Mouse (Mus musculus) monocyte, adult 5-6 weeks (primary cell): Measurements from ENCODE around the gene Scube3. TPM values are rescaled to one million over a fixed set of nuclear protein-coding genes. Genes with fewer than 3 reads are reported as not detected.

Experiments used
- ATAC-seq: fragments of 153-309, 156-312 bp; replicated peaks from 2 replicates; pipeline ENCODE4 v1.8.0; 2017; ENCODE audit warnings: mild to moderate bottlenecking; ENCODE audit not compliant: low TSS enrichment, insufficient number of reproducible peaks, severe bottlenecking, poor library complexity, low FRiP score
- total RNA-seq: library from RNA; stranded (forward); fragments of 200-1000, 200-491, 200-594 nt; gene quantifications from 3 replicates; pipeline ENCODE4 v1.2.3, GENCODE M21; 2017

Scube3 gene
- total RNA-seq, 1 experiment from 2014 or later, result under 0.01 TPM

GRCm38 (mm10) chr17:28161310-28161881 is 19.5 kb downstream of the Scube3 start:
- no peak for ATAC-seq

DNA sequence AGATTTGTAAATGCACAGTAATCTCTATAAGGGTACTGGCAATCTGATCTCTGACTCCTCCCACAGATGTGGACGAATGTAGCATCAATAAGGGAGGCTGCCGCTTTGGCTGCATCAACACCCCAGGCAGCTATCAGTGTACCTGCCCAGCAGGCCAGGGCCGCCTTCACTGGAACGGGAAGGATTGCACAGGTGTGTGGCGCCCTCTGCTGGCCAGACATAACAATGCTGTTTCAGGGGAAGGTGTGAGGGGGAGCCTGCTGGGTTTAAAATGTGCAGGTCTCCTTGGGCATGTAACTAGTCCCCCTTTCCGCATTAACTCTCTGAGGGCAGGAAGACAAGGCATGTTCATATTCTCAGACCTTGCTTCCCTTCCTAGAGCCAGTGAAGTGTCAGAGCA is 21.7 kb downstream of the Scube3 start:
- ATAC-seq, result peak; percentile 80

GRCm38 (mm10) chr17:28170460-28171305 is 28.7 kb downstream of the Scube3 start:
- ATAC-seq, result no peak

GRCm38 (mm10) chr17:28172690-28173089 is 30.7 kb downstream of the Scube3 start:
- ATAC-seq, result no peak

- peak; percentile 48 for ATAC-seq
These were observed 35.0 kb downstream of the Scube3 start, which contains the start of gene Zfp523 for GRCm38 (mm10) chr17:28176775-28177539. Zfp523 (plus strand) TSS chr17:28177129.

DNA sequence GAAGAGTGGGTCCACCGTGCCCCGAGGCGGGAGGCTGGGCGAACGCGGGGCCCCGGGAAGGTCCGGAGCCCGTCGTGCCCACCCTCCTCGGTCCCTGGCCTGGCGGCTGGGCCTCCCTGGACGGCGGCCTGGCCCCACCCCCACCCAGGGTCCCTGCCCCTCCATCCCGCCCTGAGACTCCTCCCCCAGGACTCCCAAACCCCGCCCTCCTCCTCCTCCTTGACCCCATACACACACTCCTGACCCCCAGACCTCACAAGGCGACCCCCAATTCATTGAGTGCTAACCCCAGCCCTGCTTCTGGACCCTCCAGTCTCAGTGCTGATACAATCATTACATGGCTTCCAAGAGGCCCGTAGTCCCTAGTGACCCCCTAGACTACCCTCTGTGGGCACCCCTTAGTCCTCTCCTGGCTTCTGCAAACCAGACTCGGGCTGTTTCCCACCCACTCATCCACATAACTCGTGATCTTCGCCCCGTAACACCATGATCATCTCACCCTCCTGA is 35.7 kb downstream of the Scube3 start:
- no peak for ATAC-seq

DNA sequence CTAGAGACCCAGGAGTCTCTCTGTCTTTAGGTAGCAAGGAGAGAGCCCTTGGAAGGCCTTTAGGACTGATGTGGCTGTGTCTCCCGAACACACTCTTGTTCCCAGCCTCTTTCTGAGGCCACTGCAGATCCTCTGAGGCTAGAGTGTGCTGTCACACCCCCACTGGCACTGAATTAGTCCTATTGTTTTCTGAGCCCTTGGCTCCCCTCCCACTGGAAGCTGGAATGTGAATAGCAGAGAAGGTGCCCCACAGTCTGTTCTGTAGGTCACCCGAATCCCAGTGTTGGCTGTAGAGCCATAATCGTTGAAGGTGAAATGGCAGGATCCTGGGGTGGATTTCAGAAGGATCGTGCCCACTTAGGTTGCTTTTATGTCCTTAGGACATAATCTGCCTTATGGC is 38.4 kb downstream of the Scube3 start:
- ATAC-seq, result no peak

GRCm38 (mm10) chr17:28180783-28181544 is 39.0 kb downstream of the Scube3 start:
- ATAC-seq, result peak; percentile 66

DNA sequence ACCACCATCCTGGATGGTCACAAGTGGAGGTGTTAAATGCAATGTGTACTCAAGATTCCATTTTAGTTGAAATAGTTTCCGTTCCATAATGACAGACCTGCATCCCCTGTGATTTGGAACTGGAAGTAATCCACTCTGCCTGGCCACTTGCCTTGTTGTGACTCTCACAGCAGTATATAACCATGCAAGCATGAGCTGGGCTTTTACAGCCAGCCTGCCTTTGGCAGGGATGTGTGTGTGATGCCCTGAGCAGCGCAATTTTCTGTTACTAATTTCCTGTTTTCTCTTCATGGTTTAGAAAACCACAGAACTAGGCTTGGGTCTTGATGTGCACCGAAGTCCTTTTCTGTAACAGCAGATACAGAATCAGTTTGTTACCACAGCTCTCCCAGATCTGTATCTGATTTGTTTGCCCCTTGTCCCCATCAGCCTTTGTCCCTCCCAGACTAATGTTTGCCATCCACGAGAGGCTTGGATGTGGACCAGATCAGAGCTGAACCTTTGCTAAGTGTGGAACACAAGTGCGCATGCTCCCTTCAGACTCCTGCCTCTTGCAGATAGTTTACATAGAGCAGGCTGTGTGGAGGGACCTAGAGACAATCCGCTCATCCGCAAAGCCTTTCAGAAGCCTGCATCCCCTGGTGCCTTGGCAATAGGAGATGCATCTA is 43.2 kb downstream of the Scube3 start:
- no peak for ATAC-seq

- ATAC-seq, result no peak
These were observed 46.4 kb downstream of the Scube3 start for GRCm38 (mm10) chr17:28188313-28188712.

DNA sequence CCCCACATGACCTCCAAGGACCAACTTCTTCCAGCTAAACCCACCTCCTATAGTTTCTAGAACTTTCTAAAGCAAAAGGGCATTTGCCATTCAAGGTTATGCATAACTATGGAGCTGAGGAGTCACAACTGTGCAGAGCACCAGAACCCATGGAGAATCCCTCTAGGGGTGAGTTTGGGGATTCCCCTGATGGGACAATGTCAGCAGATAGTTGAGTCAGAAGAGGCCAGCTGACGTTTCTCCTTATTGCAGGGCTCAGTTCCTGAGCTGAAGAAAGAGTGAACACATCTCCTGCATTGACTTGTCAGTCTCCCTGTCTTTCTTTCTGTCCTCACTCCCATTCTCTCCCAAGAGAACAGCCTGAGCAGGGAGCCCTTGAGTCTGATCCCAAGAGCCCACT is 50.8 kb downstream of the Scube3 start:
- no peak for ATAC-seq

DNA sequence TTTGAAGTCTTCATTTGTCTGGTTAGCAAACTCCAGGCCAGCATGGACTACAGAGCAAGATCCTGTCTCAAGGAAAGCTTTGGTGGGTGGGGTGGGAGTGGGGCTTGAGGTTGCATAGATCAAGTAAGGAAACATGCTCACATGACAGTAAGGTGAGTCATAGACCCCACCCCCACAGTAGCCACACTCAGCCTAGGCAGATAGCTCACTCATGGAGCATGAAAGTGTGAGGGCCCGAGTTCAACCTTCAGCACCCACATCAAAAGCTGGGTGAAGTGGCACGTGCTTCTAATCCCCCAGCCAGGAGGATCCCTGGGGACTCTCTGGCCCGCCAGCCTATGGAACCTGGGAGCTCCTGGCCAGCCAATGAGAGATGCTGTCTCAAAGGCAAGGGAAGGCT is 51.6 kb downstream of the Scube3 start:
- ATAC-seq, result no peak

DNA sequence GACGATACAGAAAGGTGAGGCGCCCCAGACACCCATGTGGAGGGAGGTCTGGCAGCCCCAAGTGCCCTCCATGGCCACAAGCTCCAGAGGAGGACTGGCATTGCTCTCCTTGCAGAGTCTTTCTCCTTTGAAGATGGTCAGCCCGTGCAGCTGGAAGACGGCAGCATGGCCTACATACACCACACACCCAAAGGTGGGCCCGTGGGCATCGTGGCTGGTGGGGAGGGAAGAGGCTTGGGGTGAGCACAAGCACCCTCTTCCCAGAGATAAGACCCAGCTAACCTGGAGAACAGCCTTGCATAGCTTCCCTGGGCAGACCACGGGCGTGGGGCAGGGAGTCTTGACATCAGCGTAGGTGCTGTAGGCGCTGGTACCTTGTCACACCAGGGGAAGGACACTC is 53.1 kb downstream of the Scube3 start:
- no peak for ATAC-seq

- ATAC-seq, result no peak
These were observed 55.7 kb downstream of the Scube3 start for GRCm38 (mm10) chr17:28197646-28198045.

- ATAC-seq, result no peak
These were observed 60.0 kb downstream of the Scube3 start for GRCm38 (mm10) chr17:28201982-28202381.

GRCm38 (mm10) chr17:28204052-28204720 is 62.2 kb downstream of the Scube3 start:
- peak; percentile 37 for ATAC-seq

- ATAC-seq, result no peak
These were observed 63.5 kb downstream of the Scube3 start for GRCm38 (mm10) chr17:28205443-28205842.

- ATAC-seq, result no peak
These were observed 65.2 kb downstream of the Scube3 start for GRCm38 (mm10) chr17:28207092-28207491.
